Mouse (Mus musculus): ENCODE measurements around the gene Fkrp. TPM values are rescaled to one million over a fixed set of nuclear protein-coding genes. Genes with fewer than 3 reads are reported as not detected.

The Fkrp gene
- polyA plus RNA-seq, 2 experiments = 26.9 to 29.9 TPM

- ATAC-seq (ENCODE audit: low FRiP score, low read depth) = no peak
- Histone ChIP-seq H3K4me2 (replicated peaks; ENCODE audit: low read depth, low read length, severe bottlenecking) (no peak overlapping the region), H3K27ac (replicated peaks; ENCODE audit: low read depth, low read length) (no peak overlapping the region), H3K27me3 (ENCODE audit: control insufficient read depth, insufficient read depth, low read length) (no peaks in the 10 kb centered on the region), H3K9me3 (ENCODE audit: control insufficient read depth, low read length) (no peaks in the 10 kb centered on the region), H3K9ac (ENCODE audit: low read depth, low read length, severe bottlenecking) (no peak overlapping the region), H3K4me3 (replicated peaks; ENCODE audit: low read length) (no peak overlapping the region), H3K36me3 (ENCODE audit: control insufficient read depth, insufficient read depth, low read length) (peaks cover 99% of the 10 kb centered on the region), H3K4me1 (ENCODE audit: control insufficient read depth, insufficient read depth, low read length) (no peaks in the 10 kb centered on the region)
- TF ChIP-seq POLR2A (IDR thresholded peaks at IDR 0.05; ENCODE audit: borderline replicate concordance, extremely low read depth, insufficient read depth, insufficient read length) = no peak
- DNase-seq (ENCODE audit: low spot score) = no peak
- WGBS = 75% methylated on average over 4 of the region's 4 CpGs
Observed at GRCm38 (mm10) chr7:16827274-16827673, 10.7 kb upstream of the Fkrp start.

- DNase-seq (ENCODE audit: low spot score) (no peak), ATAC-seq (ENCODE audit: low FRiP score, low read depth) (no peak)
- no peak overlapping the region for H3K27ac ChIP-seq (replicated peaks; ENCODE audit: low read depth, low read length)
- no peaks in the 10 kb centered on the region for H3K27me3 ChIP-seq (ENCODE audit: control insufficient read depth, insufficient read depth, low read length)
- no peaks in the 10 kb centered on the region for H3K9me3 ChIP-seq (ENCODE audit: control insufficient read depth, low read length)
- no peak overlapping the region for H3K4me2 ChIP-seq (replicated peaks; ENCODE audit: low read depth, low read length, severe bottlenecking)
- no peak overlapping the region for H3K9ac ChIP-seq (ENCODE audit: low read depth, low read length, severe bottlenecking)
- peaks cover 92% of the 10 kb centered on the region for H3K36me3 ChIP-seq (ENCODE audit: control insufficient read depth, insufficient read depth, low read length)
- 84% methylated on average over 5 of the region's 5 CpGs for WGBS
- H3K4me3 ChIP-seq (replicated peaks; ENCODE audit: low read length) = no peak overlapping the region
- no peak for TF ChIP-seq POLR2A (IDR thresholded peaks at IDR 0.05; ENCODE audit: borderline replicate concordance, extremely low read depth, insufficient read depth, insufficient read length)
- no peaks in the 10 kb centered on the region for H3K4me1 ChIP-seq (ENCODE audit: control insufficient read depth, insufficient read depth, low read length)
Observed at GRCm38 (mm10) chr7:16826571-16826970, 10.0 kb upstream of the Fkrp start.

GRCm38 (mm10) chr7:16825785-16826184 is 9.3 kb upstream of the Fkrp start:
- DNase-seq (ENCODE audit: low spot score) (no peak), ATAC-seq (ENCODE audit: low FRiP score, low read depth) (no peak)
- Histone ChIP-seq H3K27me3 (ENCODE audit: control insufficient read depth, insufficient read depth, low read length) (no peaks in the 10 kb centered on the region), H3K36me3 (ENCODE audit: control insufficient read depth, insufficient read depth, low read length) (peaks cover 84% of the 10 kb centered on the region), H3K4me3 (replicated peaks; ENCODE audit: low read length) (no peak overlapping the region), H3K9me3 (ENCODE audit: control insufficient read depth, low read length) (no peaks in the 10 kb centered on the region), H3K4me2 (replicated peaks; ENCODE audit: low read depth, low read length, severe bottlenecking) (no peak overlapping the region), H3K4me1 (ENCODE audit: control insufficient read depth, insufficient read depth, low read length) (0 out of 2 replicates have a peak, but pooled peaks cover 4% of the 10 kb centered on the region), H3K9ac (ENCODE audit: low read depth, low read length, severe bottlenecking) (no peak overlapping the region), H3K27ac (replicated peaks; ENCODE audit: low read depth, low read length) (no peak overlapping the region)
- WGBS = 84% methylated on average over 10 of the region's 10 CpGs
- TF ChIP-seq POLR2A (IDR thresholded peaks at IDR 0.05; ENCODE audit: borderline replicate concordance, extremely low read depth, insufficient read depth, insufficient read length) = no peak

- Histone ChIP-seq H3K27ac (replicated peaks; ENCODE audit: low read depth, low read length) (no peak overlapping the region), H3K4me1 (ENCODE audit: control insufficient read depth, insufficient read depth, low read length) (peaks cover 13% of the 10 kb centered on the region), H3K27me3 (ENCODE audit: control insufficient read depth, insufficient read depth, low read length) (no peaks in the 10 kb centered on the region), H3K4me3 (replicated peaks; ENCODE audit: low read length) (no peak overlapping the region), H3K9me3 (ENCODE audit: control insufficient read depth, low read length) (no peaks in the 10 kb centered on the region), H3K4me2 (replicated peaks; ENCODE audit: low read depth, low read length, severe bottlenecking) (no peak overlapping the region), H3K9ac (ENCODE audit: low read depth, low read length, severe bottlenecking) (no peak overlapping the region), H3K36me3 (ENCODE audit: control insufficient read depth, insufficient read depth, low read length) (peaks cover 64% of the 10 kb centered on the region)
- TF ChIP-seq POLR2A (IDR thresholded peaks at IDR 0.05; ENCODE audit: borderline replicate concordance, extremely low read depth, insufficient read depth, insufficient read length) = no peak
- 76% methylated on average over 5 of the region's 5 CpGs for WGBS
- DNase-seq (ENCODE audit: low spot score) (no peak), ATAC-seq (ENCODE audit: low FRiP score, low read depth) (no peak)
Observed at GRCm38 (mm10) chr7:16823734-16824133, 7.2 kb upstream of the Fkrp start.

- Histone ChIP-seq H3K4me1 (ENCODE audit: control insufficient read depth, insufficient read depth, low read length) (peaks cover 28% of the 10 kb centered on the region), H3K9ac (ENCODE audit: low read depth, low read length, severe bottlenecking) (no peak overlapping the region), H3K4me3 (replicated peaks; ENCODE audit: low read length) (no peak overlapping the region), H3K4me2 (replicated peaks; ENCODE audit: low read depth, low read length, severe bottlenecking) (no peak overlapping the region), H3K9me3 (ENCODE audit: control insufficient read depth, low read length) (no peaks in the 10 kb centered on the region), H3K27me3 (ENCODE audit: control insufficient read depth, insufficient read depth, low read length) (no peaks in the 10 kb centered on the region), H3K36me3 (ENCODE audit: control insufficient read depth, insufficient read depth, low read length) (peaks cover 43% of the 10 kb centered on the region), H3K27ac (replicated peaks; ENCODE audit: low read depth, low read length) (no peak overlapping the region)
- TF ChIP-seq POLR2A (IDR thresholded peaks at IDR 0.05; ENCODE audit: borderline replicate concordance, extremely low read depth, insufficient read depth, insufficient read length) = no peak
- WGBS = 69% methylated on average over 4 of the region's 4 CpGs
- ATAC-seq (ENCODE audit: low FRiP score, low read depth) (no peak), DNase-seq (ENCODE audit: low spot score) (no peak)
Observed at GRCm38 (mm10) chr7:16821669-16822101, 5.2 kb upstream of the Fkrp start.

- Histone ChIP-seq H3K27me3 (ENCODE audit: control insufficient read depth, insufficient read depth, low read length) (no peaks in the 10 kb centered on the region), H3K9me3 (ENCODE audit: control insufficient read depth, low read length) (no peaks in the 10 kb centered on the region), H3K36me3 (ENCODE audit: control insufficient read depth, insufficient read depth, low read length) (peaks cover 37% of the 10 kb centered on the region), H3K9ac (ENCODE audit: low read depth, low read length, severe bottlenecking) (no peak overlapping the region), H3K4me1 (ENCODE audit: control insufficient read depth, insufficient read depth, low read length) (peaks cover 28% of the 10 kb centered on the region), H3K4me2 (replicated peaks; ENCODE audit: low read depth, low read length, severe bottlenecking) (no peak overlapping the region), H3K4me3 (replicated peaks; ENCODE audit: low read length) (no peak overlapping the region), H3K27ac (replicated peaks; ENCODE audit: low read depth, low read length) (no peak overlapping the region)
- ATAC-seq (ENCODE audit: low FRiP score, low read depth) (no peak), DNase-seq (ENCODE audit: low spot score) (no peak)
- no peak for TF ChIP-seq POLR2A (IDR thresholded peaks at IDR 0.05; ENCODE audit: borderline replicate concordance, extremely low read depth, insufficient read depth, insufficient read length)
- 25% methylated on average over 3 of the region's 3 CpGs for WGBS
Observed at GRCm38 (mm10) chr7:16821091-16821490, 4.6 kb upstream of the Fkrp start.

All from limb, embryonic 14.5 days (tissue).